Mouse (Mus musculus): ENCODE results near the gene Sema4b. TPM values are rescaled to one million over a fixed set of nuclear protein-coding genes. Genes with fewer than 3 reads are reported as not detected.

The Sema4b gene
- polyA plus RNA-seq, 1 experiment from 2014 or later: 27.0 TPM

DNA sequence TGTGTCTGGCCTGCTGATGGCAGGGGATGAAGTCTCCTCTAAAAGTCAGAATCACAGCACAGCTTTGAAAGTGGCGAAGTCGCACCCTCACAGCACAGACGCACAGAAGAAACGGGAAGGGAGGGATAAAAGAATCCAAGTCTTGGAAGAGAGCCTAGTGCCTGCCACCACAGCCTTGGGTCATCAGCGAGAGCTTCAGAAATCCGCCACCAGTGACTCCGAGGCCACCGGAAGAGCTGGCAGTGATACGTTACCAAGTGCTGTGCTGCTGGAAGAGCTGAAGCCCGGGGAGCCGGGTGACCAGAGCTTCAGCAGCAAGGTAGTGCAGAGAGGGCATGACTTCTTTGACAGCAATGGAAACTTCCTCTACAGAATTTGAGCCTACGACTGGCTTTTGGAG lies 78.0 kb downstream of the Sema4b start:
- H3K4me2 ChIP-seq: no peak overlapping the region
- no peaks in the 10 kb centered on the region for H3K9me3 ChIP-seq
- WGBS: 93% methylated on average over 12 of the region's 12 CpGs
- H3K9ac ChIP-seq: no peak overlapping the region
- H3K4me1 ChIP-seq: peaks cover 28% of the 10 kb centered on the region
- no peak overlapping the region for H3K27ac ChIP-seq
- peaks cover 23% of the 10 kb centered on the region for H3K36me3 ChIP-seq (replicated peaks)
- H3K4me3 ChIP-seq: no peak overlapping the region
- ATAC-seq (replicated peaks): no peak
- H3K27me3 ChIP-seq (replicated peaks): peaks cover 4% of the 10 kb centered on the region; the same call in 1 of the 2 replicates

DNA sequence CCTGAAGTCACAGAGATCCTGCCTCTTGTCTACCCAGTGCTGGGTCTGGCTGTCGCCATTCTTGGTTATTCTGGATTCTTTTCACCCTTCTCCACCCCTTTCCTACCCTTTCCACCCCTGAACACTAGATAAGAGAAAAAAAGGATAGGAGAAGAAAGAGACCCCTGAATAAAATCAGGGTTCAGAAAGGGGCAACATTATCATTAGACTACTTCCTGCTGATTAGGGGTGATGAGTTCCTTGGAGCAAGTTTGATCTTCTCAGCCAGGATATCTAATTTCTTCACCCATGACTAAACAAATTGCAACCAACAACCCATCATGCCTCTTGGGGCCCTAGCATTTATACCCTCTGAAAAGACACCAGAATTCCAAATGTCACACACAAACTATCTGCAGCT lies 81.1 kb downstream of the Sema4b start:
- no peak overlapping the region for H3K27ac ChIP-seq

DNA sequence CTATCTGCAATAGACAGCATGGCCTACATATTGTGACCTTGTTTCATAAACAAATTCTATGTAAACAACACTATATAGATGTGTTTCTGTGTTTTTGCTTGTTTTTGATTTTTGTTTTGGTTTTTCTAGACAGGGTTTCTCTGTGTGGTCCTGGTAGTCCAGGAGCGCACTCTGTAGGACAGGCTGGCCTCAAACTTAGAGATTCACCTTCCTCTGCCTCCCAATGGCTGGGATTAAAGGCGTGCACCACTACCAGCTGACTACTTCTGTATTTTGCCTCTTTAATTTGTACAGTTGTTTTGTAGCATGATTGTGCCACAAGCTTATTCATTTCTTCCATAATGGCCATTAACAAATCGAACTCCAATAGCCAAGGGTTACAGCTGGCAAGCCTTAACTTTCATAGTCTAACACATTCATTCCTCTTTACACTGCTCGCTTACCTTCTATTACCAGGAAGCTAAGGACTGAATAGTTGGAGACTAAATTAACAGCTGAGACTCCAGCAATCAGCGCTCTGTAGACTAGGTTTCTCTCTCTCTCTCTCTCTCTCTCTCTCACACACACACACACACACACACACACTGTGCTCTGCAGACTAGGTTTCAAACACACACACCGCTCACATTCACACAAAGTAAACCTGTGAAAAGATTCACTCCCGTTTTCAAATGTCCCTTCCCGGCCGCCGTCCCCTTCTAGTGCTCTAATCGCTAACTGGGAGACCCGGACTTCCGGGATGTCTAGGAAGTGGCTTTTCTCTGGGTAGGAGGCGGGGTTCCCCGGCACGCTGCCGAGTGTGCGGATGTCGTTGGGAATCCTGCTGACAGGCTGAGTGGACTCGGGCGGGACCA lies 82.5 kb downstream of the Sema4b start, which contains the start of gene Vps33b:
TSS of gene Vps33b (plus strand) at position 753 of the 854 bp plus-strand sequence.
- ATAC-seq (replicated peaks): peak; percentile 91
- peak within 1 kb of the TSS; percentile 59 for H3K4me2 ChIP-seq
- peak within 1 kb of the TSS; percentile 65 for H3K4me3 ChIP-seq
- no peaks in the 10 kb centered on the region for H3K9me3 ChIP-seq
- H3K36me3 ChIP-seq (replicated peaks): peaks cover 39% of the 10 kb centered on the region
- 5% methylated on average over 21 of the region's 21 CpGs for WGBS
- H3K4me1 ChIP-seq: peaks cover 29% of the 10 kb centered on the region
- peak within 1 kb of the TSS; percentile 73 for H3K27ac ChIP-seq
- H3K9ac ChIP-seq: peak within 1 kb of the TSS; percentile 71
- H3K27me3 ChIP-seq (replicated peaks): no peaks in the 10 kb centered on the region

More for the DNA sequence above, 81.1 kb downstream of the Sema4b start:
- Histone ChIP-seq H3K27me3 (replicated peaks) (no peaks in the 10 kb centered on the region), H3K9ac (no peak overlapping the region), H3K4me2 (no peak overlapping the region), H3K9me3 (no peaks in the 10 kb centered on the region), H3K36me3 (replicated peaks) (peaks cover 25% of the 10 kb centered on the region), H3K4me1 (peaks cover 34% of the 10 kb centered on the region), H3K4me3 (no peak overlapping the region)
- ATAC-seq (replicated peaks): no peak
- 76% methylated on average over 1 of the region's 1 CpGs for WGBS

GRCm38 (mm10) chr7:80269751-80270255 lies 83.2 kb downstream of the Sema4b start:
- under 1% methylated on average over 23 of the region's 23 CpGs for WGBS
- peak overlapping the region; percentile 73 for H3K27ac ChIP-seq
- peak; percentile 74 for ATAC-seq (replicated peaks)
- H3K36me3 ChIP-seq (replicated peaks): peaks cover 41% of the 10 kb centered on the region
- no peaks in the 10 kb centered on the region for H3K27me3 ChIP-seq (replicated peaks)
- H3K9me3 ChIP-seq: peaks cover 6% of the 10 kb centered on the region
- peak overlapping the region; percentile 71 for H3K9ac ChIP-seq
- H3K4me1 ChIP-seq: peaks cover 29% of the 10 kb centered on the region
- peak overlapping the region; percentile 59 for H3K4me2 ChIP-seq
- H3K4me3 ChIP-seq: peak overlapping the region; percentile 65

- Histone ChIP-seq H3K27ac (no peak overlapping the region), H3K9me3 (peaks cover 12% of the 10 kb centered on the region), H3K36me3 (replicated peaks) (peaks cover 55% of the 10 kb centered on the region), H3K9ac (no peak overlapping the region), H3K4me2 (no peak overlapping the region), H3K27me3 (replicated peaks) (no peaks in the 10 kb centered on the region), H3K4me3 (no peak overlapping the region), H3K4me1 (peaks cover 27% of the 10 kb centered on the region)
- WGBS: 91% methylated on average over 2 of the region's 2 CpGs
- ATAC-seq (replicated peaks): no peak
Measured at GRCm38 (mm10) chr7:80273456-80273855, 86.8 kb downstream of the Sema4b start.

Other genes starting within 250 kb of the Sema4b start
- gene Zfp710, start 162.0 kb upstream of the Sema4b start, polyA plus RNA-seq (2015; fragmentation: Nextera tagmentation; extraction: Ambion mirVana): 18.0 and 18.6 TPM in 2 replicates
- 242 and 249 TPM in 2 replicates for gene Idh2, start 71.4 kb upstream of the Sema4b start, polyA plus RNA-seq (2015; fragmentation: Nextera tagmentation; extraction: Ambion mirVana)
- 28.5 and 29.7 TPM in 2 replicates for gene Cib1, start 46.0 kb downstream of the Sema4b start, polyA plus RNA-seq (2015; fragmentation: Nextera tagmentation; extraction: Ambion mirVana)
- gene Gdpgp1, start 46.0 kb downstream of the Sema4b start, polyA plus RNA-seq (2015; fragmentation: Nextera tagmentation; extraction: Ambion mirVana): 4.5 and 5.3 TPM in 2 replicates
- 2.1 and 2.9 TPM in 2 replicates for gene Ttll13, start 59.5 kb downstream of the Sema4b start, polyA plus RNA-seq (2015; fragmentation: Nextera tagmentation; extraction: Ambion mirVana)
- gene Ngrn, start 74.4 kb downstream of the Sema4b start, polyA plus RNA-seq (2015; fragmentation: Nextera tagmentation; extraction: Ambion mirVana): 72.9 and 74.5 TPM in 2 replicates
- gene Vps33b, start 82.8 kb downstream of the Sema4b start, polyA plus RNA-seq (2015; fragmentation: Nextera tagmentation; extraction: Ambion mirVana): 26.8 and 32.6 TPM in 2 replicates
- 33.8 and 39.8 TPM in 2 replicates for gene Prc1, start 107.6 kb downstream of the Sema4b start, polyA plus RNA-seq (2015; fragmentation: Nextera tagmentation; extraction: Ambion mirVana)
- 10.5 and 13.9 TPM in 2 replicates for gene Rccd1, start 137.6 kb downstream of the Sema4b start, polyA plus RNA-seq (2015; fragmentation: Nextera tagmentation; extraction: Ambion mirVana)
- 60.2 and 62.0 TPM in 2 replicates for gene Unc45a, start 154.2 kb downstream of the Sema4b start, polyA plus RNA-seq (2015; fragmentation: Nextera tagmentation; extraction: Ambion mirVana)
- 22.1 and 26.4 TPM in 2 replicates for gene Hddc3, start 156.3 kb downstream of the Sema4b start, polyA plus RNA-seq (2015; fragmentation: Nextera tagmentation; extraction: Ambion mirVana)
- 26.4 and 28.2 TPM in 2 replicates for gene Man2a2, start 184.5 kb downstream of the Sema4b start, polyA plus RNA-seq (2015; fragmentation: Nextera tagmentation; extraction: Ambion mirVana)
- gene Fes, start 201.1 kb downstream of the Sema4b start, polyA plus RNA-seq (2015; fragmentation: Nextera tagmentation; extraction: Ambion mirVana): 4.4 and 4.8 TPM in 2 replicates
- gene Furin, start 218.6 kb downstream of the Sema4b start, polyA plus RNA-seq (2015; fragmentation: Nextera tagmentation; extraction: Ambion mirVana): 5.7 and 6.3 TPM in 2 replicates